In the genomic region with DNA sequence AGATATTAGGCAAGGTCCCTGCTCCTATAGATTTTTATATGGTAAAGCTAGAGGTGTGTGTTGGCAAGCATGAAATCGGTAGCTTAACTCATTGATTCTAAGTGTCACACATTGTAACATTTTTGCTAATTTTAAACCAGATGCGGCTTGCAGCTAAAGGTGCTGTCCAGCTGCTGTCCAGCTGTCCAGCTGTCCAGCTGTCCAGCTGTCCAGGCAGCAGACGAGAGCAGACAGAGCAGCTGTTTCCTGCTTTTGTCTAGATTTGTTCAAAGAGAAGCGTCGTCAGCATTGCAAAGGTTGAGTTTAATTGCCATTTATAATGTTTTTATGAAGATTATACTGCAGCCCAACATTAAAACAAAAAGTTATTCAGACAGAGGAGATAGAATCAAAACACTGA, we compare ENCODE assay signal across 22 mouse cellular contexts. TPM values are rescaled to one million over a fixed set of nuclear protein-coding genes. Genes with fewer than 3 reads are reported as not detected.
DNase-seq lines count a peak whose midpoint lies in the region; ATAC-seq and TF ChIP-seq lines count a peak whose summit lies in the region.
"Had no signal": no experiment of that assay in that cellular context is flagged by ENCODE, and none has a peak within 500 bp of the region (broad histone marks: within the 10 kb centered on the region; RNA-seq: fewer than 3 reads in every experiment).

No protein-coding gene starts in this region.

- WGBS in embryonic facial prominence, embryonic 14.5 days: 54% methylated on average over 5 of the region's 5 CpGs
- 70% methylated on average over 5 of the region's 5 CpGs for WGBS in embryonic facial prominence, embryonic 10.5 days

- H3K79me3 ChIP-seq in C2C12 (ENCODE audit: low read depth): no peaks in the 10 kb centered on the region

- no peaks in the 10 kb centered on the region for H3K4me1 ChIP-seq in embryonic facial prominence, embryonic 14.5 days (ENCODE audit: control insufficient read depth, insufficient read depth, low read length)
- H3K4me1 ChIP-seq in embryonic facial prominence, embryonic 10.5 days: no peaks in the 10 kb centered on the region
- H3K4me1 ChIP-seq: embryonic facial prominence, embryonic 13.5 days; hindbrain, embryonic 12.5 days; hindbrain, embryonic 15.5 days had no signal

- H3K9me3 ChIP-seq in embryonic facial prominence, embryonic 14.5 days (ENCODE audit: control insufficient read depth, low read length): no peaks in the 10 kb centered on the region
- H3K9me3 ChIP-seq in embryonic facial prominence, embryonic 10.5 days: no peaks in the 10 kb centered on the region
- H3K9me3 ChIP-seq: embryonic facial prominence, embryonic 13.5 days; hindbrain, embryonic 12.5 days; hindbrain, embryonic 15.5 days had no signal

- H3K27me3 ChIP-seq in embryonic facial prominence, embryonic 14.5 days (replicated peaks; ENCODE audit: control insufficient read depth, insufficient read depth, low read length): no peaks in the 10 kb centered on the region
- no peaks in the 10 kb centered on the region for H3K27me3 ChIP-seq in embryonic facial prominence, embryonic 10.5 days (replicated peaks; ENCODE audit: low read depth, poor library complexity, severe bottlenecking)
- H3K27me3 ChIP-seq in C2C12 (ENCODE audit: control insufficient read depth, insufficient read depth, insufficient read length) (no peaks in the 10 kb centered on the region), myocyte (ENCODE audit: control insufficient read depth, insufficient read depth, insufficient read length) (no peaks in the 10 kb centered on the region)
- H3K27me3 ChIP-seq: embryonic facial prominence, embryonic 13.5 days; hindbrain, embryonic 12.5 days; hindbrain, embryonic 15.5 days; Patski had no signal

- no peak overlapping the region for H3K4me3 ChIP-seq in embryonic facial prominence, embryonic 14.5 days (ENCODE audit: low read depth, low read length)
- H3K4me3 ChIP-seq in embryonic facial prominence, embryonic 10.5 days: no peak overlapping the region
- no peak overlapping the region for H3K4me3 ChIP-seq in C2C12 (ENCODE audit: insufficient read depth, poor library complexity, severe bottlenecking)
- no peak overlapping the region for H3K4me3 ChIP-seq in myocyte
- H3K4me3 ChIP-seq: embryonic facial prominence, embryonic 13.5 days; gastrocnemius, adult 2 months; hindbrain, embryonic 12.5 days; hindbrain, embryonic 15.5 days had no signal

- H3K27ac ChIP-seq in embryonic facial prominence, embryonic 14.5 days (replicated peaks; ENCODE audit: low read depth, low read length): no peak overlapping the region
- no peak overlapping the region for H3K27ac ChIP-seq in embryonic facial prominence, embryonic 10.5 days (replicated peaks)
- H3K27ac ChIP-seq: embryonic facial prominence, embryonic 13.5 days; gastrocnemius, adult 2 months; hindbrain, embryonic 12.5 days; hindbrain, embryonic 15.5 days had no signal

- peak; percentile 14 for DNase-seq in embryonic facial prominence, embryonic 14.5 days (ENCODE audit: low spot score)
- DNase-seq in embryonic facial prominence, embryonic 10.5 days (ENCODE audit: low spot score): no peak
- peak; percentile 8 for DNase-seq in kidney, postnatal 14 days
- no peak for DNase-seq in kidney, adult 18-20 months
- DNase-seq: adrenal gland, postnatal 10 days; adrenal gland, postnatal 36 days; cerebellum, adult 18-20 months; cerebellum, adult 9-10 months; cerebellum, postnatal 14 days; forebrain, postnatal 0 days; gastrocnemius, adult 2 months; gastrocnemius, postnatal 14 days; heart, adult 11 months had no signal

- ATAC-seq in embryonic facial prominence, embryonic 14.5 days (ENCODE audit: low read depth): no peak
- ATAC-seq: forebrain, embryonic 14.5 days; forebrain, postnatal 0 days; Patski had no signal

- H3K4me2 ChIP-seq in embryonic facial prominence, embryonic 14.5 days (ENCODE audit: low read depth, low read length): no peak overlapping the region
- no peak overlapping the region for H3K4me2 ChIP-seq in myocyte (ENCODE audit: low read depth)
- H3K4me2 ChIP-seq: embryonic facial prominence, embryonic 13.5 days; heart, embryonic 11.5 days; hindbrain, embryonic 12.5 days; hindbrain, embryonic 15.5 days had no signal

- TF ChIP-seq CTCF in C2C12 (IDR thresholded peaks at IDR 0.05; ENCODE audit: control insufficient read depth, insufficient read depth, insufficient read length): no peak

- H3K79me2 ChIP-seq in C2C12 (ENCODE audit: control insufficient read depth, insufficient read depth) (no peaks in the 10 kb centered on the region), myocyte (ENCODE audit: control insufficient read depth, insufficient read depth) (no peaks in the 10 kb centered on the region)

- no peak for TF ChIP-seq POLR2A in myocyte (IDR thresholded peaks at IDR 0.05; ENCODE audit: insufficient read length, low read depth)

- no peak overlapping the region for H3K9ac ChIP-seq in embryonic facial prominence, embryonic 14.5 days (ENCODE audit: low read depth, low read length)
- H3K9ac ChIP-seq: embryonic facial prominence, embryonic 13.5 days; forebrain, postnatal 0 days; hindbrain, embryonic 12.5 days; hindbrain, embryonic 15.5 days had no signal

- H3ac ChIP-seq in C2C12 (ENCODE audit: control insufficient read depth, insufficient read length, low read depth): no peak overlapping the region
- no peak overlapping the region for H3ac ChIP-seq in myocyte (ENCODE audit: control insufficient read depth, insufficient read length)

- no peaks in the 10 kb centered on the region for H3K36me3 ChIP-seq in embryonic facial prominence, embryonic 14.5 days (ENCODE audit: control insufficient read depth, insufficient read depth, low read length)
- no peaks in the 10 kb centered on the region for H3K36me3 ChIP-seq in embryonic facial prominence, embryonic 10.5 days (replicated peaks)
- H3K36me3 ChIP-seq in C2C12 (ENCODE audit: control insufficient read depth, insufficient read depth): no peaks in the 10 kb centered on the region
- no peaks in the 10 kb centered on the region for H3K36me3 ChIP-seq in myocyte (ENCODE audit: control insufficient read depth, insufficient read depth)
- H3K36me3 ChIP-seq: embryonic facial prominence, embryonic 13.5 days; hindbrain, embryonic 12.5 days; hindbrain, embryonic 15.5 days had no signal

TF ChIP-seq in C2C12, 6 proteins besides CTCF, POLR2A, EP300 and RAD21:
- TF ChIP-seq MYOD1 (IDR thresholded peaks at IDR 0.05; ENCODE audit: control insufficient read depth, insufficient read length, low read depth) (peak; percentile 51), MAX (IDR thresholded peaks at IDR 0.05) (no peak)

TF ChIP-seq in myocyte, 11 proteins besides CTCF, POLR2A, EP300 and RAD21:
- TF ChIP-seq REST (IDR thresholded peaks at IDR 0.05; ENCODE audit: insufficient read depth, insufficient read length) (peak; percentile 16), POLR2AphosphoS2 (IDR thresholded peaks at IDR 0.05; ENCODE audit: insufficient read length, low read depth) (no peak), TCF12 (IDR thresholded peaks at IDR 0.05; ENCODE audit: insufficient read depth, poor library complexity, severe bottlenecking) (peak; percentile 92), USF1 (IDR thresholded peaks at IDR 0.05; ENCODE audit: low read depth) (no peak), MYOG (IDR thresholded peaks at IDR 0.05; ENCODE audit: control insufficient read depth in 1 of 3, insufficient read depth in 1 of 3, insufficient read length in 2 of 3, low read depth in 2 of 3) (peak; percentile 64 to 85 (median 75)), TCF3 (IDR thresholded peaks at IDR 0.05; ENCODE audit: insufficient read length, low read depth) (peak; percentile 87), MYOD1 (IDR thresholded peaks at IDR 0.05; ENCODE audit: control insufficient read depth in 1 of 3, insufficient read length in 2 of 3, low read depth in 2 of 3) (peak; percentile 72 to 96 (median 92))

RNA-seq across cellular contexts. Expression of a gene that starts 44.5 kb away (rescaled TPM):
- polyA plus RNA-seq in embryonic facial prominence, embryonic 14.5 days (2014; fragmentation: Nextera tagmentation; extraction: Ambion mirVana): 9.1 and 11.3 TPM in 2 replicates
- 3.5 and 4.0 TPM in 2 replicates for polyA plus RNA-seq in embryonic facial prominence, embryonic 10.5 days (2016; fragmentation: Nextera tagmentation; extraction: Ambion mirVana)
- polyA plus RNA-seq in C2C12 (2012; fragmentation: generic; extraction: Trizol) (0.91 TPM), myocyte (2012; fragmentation: generic; extraction: Trizol) (1.3 TPM)

RNA-seq across cellular contexts. Expression of a gene that starts 56.8 kb away (rescaled TPM):
- polyA plus RNA-seq in embryonic facial prominence, embryonic 14.5 days (2014; fragmentation: Nextera tagmentation; extraction: Ambion mirVana): 0.13 and 0.21 TPM in 2 replicates
- 0.04 and 0.06 TPM in 2 replicates for polyA plus RNA-seq in embryonic facial prominence, embryonic 10.5 days (2016; fragmentation: Nextera tagmentation; extraction: Ambion mirVana)
- not detected for polyA plus RNA-seq in C2C12 (2012; fragmentation: generic; extraction: Trizol)
- 0.01 TPM for polyA plus RNA-seq in myocyte (2012; fragmentation: generic; extraction: Trizol)
- polyA plus RNA-seq: forebrain, embryonic 14.5 days; forebrain, postnatal 0 days; frontal cortex, adult 2 months had no signal

Comparison
In these comparisons a context has a peak if more than half of its experiments do, and no peak if none do; other contexts are left out.
1. DNase-seq: peak in embryonic facial prominence, embryonic 14.5 days (single experiment) and kidney, postnatal 14 days (single experiment); none in embryonic facial prominence, embryonic 10.5 days (single experiment) and kidney, adult 18-20 months (single experiment).